Mouse (Mus musculus): ENCODE measurements around the gene Vmn1r83.

Vmn1r83 gene

GRCm38 (mm10) chr7:12329381-12329780 is at the start of gene Vmn1r83:
TSS of gene Vmn1r83 (minus strand) at chr7:12329481.
- in situ Hi-C loops (cut with MboI, MseI): no loop called here

DNA sequence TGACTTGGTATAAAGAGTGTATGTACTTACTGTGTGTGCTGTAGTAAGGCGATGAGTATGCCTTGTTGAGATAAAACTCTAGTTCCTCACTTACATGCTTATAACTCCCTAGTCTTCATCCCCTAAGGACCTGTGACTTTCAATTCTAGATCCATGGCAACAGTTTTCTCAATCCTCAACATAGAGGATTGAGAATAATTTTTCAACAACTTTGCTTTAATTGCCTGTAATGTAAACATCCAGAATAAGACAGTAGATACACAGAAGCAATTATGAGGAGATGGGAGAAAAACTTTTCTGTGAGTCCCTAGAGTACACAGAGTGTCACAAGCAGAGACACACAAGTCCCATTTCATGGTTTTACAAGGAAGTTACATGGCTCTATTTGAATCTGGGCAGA is 39.9 kb upstream of the Vmn1r83 start, which contains the start of gene Vmn1r84:
Vmn1r84 (minus strand) TSS at position 101 of the 400 bp plus-strand sequence.
- in situ Hi-C loops (cut with MboI, MseI): no loop called here

GRCm38 (mm10) chr7:12300130-12300529 is 29.2 kb downstream of the Vmn1r83 start, which contains the start of gene Vmn1r82:
TSS of gene Vmn1r82 (plus strand) at chr7:12300430.
- in situ Hi-C loops (cut with MboI, MseI): no loop called here
